Mouse (Mus musculus) embryonic facial prominence, embryonic 11.5 days (tissue): ENCODE results near the gene Serpinb5. TPM values are rescaled to one million over a fixed set of nuclear protein-coding genes. Genes with fewer than 3 reads are reported as not detected.

Source experiments
- ATAC-seq: fragments of 200-750 bp; cut with Nextera tagmentation; replicated peaks from 2 replicates; pipeline ENCODE4 v1.8.0; 2017; ENCODE audit warnings: low read depth; ENCODE audit not compliant: insufficient number of reproducible peaks, low FRiP score, low TSS enrichment
- DNase-seq: peaks from one replicate; pipeline ENCODE4 v3.0.0-alpha.2; 2015; ENCODE audit warnings: low spot score
- H3K27ac ChIP-seq: fragments of 300-500 bp; sonication (generic); replicated peaks from 2 replicates; pipeline ENCODE4 v1.5.1; 2014; ENCODE audit warnings: mild to moderate bottlenecking, low read depth, low read length, control low read depth
- H3K27me3 ChIP-seq: fragments of 300-500 bp; sonication (generic); 2 replicates; pipeline ENCODE4 v1.6.1; 2014; ENCODE audit warnings: mild to moderate bottlenecking, low read length, moderate library complexity, mixed read lengths; ENCODE audit not compliant: control insufficient read depth, insufficient read depth
- H3K36me3 ChIP-seq: fragments of 300-500 bp; sonication (generic); replicated peaks from 2 replicates; pipeline ENCODE4 v1.6.1; 2014; ENCODE audit warnings: low read depth, mild to moderate bottlenecking, low read length, moderate library complexity, mixed read lengths; ENCODE audit not compliant: control insufficient read depth, insufficient read depth
- H3K4me1 ChIP-seq: fragments of 300-500 bp; sonication (generic); 2 replicates; pipeline ENCODE4 v1.6.1; 2014; ENCODE audit warnings: low read length, mixed read lengths; ENCODE audit not compliant: control insufficient read depth, insufficient read depth
- H3K4me2 ChIP-seq: fragments of 300-500 bp; sonication (generic); 2 replicates; pipeline ENCODE4 v1.6.1; 2014; ENCODE audit warnings: low read depth, mild to moderate bottlenecking, control low read depth, low read length, moderate library complexity
- H3K4me3 ChIP-seq: fragments of 300-500 bp; sonication (generic); 2 replicates; pipeline ENCODE4 v1.5.1; 2014; ENCODE audit warnings: low read depth, low read length, control low read depth
- H3K9ac ChIP-seq: fragments of 300-500 bp; sonication (generic); replicated peaks from 2 replicates; pipeline ENCODE4 v1.6.1; 2014; ENCODE audit warnings: mild to moderate bottlenecking, control low read depth, low read length
- H3K9me3 ChIP-seq: fragments of 300-500 bp; sonication (generic); replicated peaks from 2 replicates; pipeline ENCODE4 v1.6.1; 2016; ENCODE audit warnings: mild to moderate bottlenecking, low read length, inconsistent platforms, mixed read lengths; ENCODE audit not compliant: control insufficient read depth
- WGBS: fragments of 180-500 bp; shearing (Covaris S2); extraction: QIAGEN DNeasy Blood & Tissue Kit; methylation state at CpG from one replicate; pipeline ENCODE4 v1.1.7; 2014; 5-methylcytosine and 5-hydroxymethylcytosine counted together
- polyA plus RNA-seq: library from polyadenylated mRNA; unstranded; fragments of >200 nt; fragmentation: Nextera tagmentation; extraction: Ambion mirVana; gene quantifications from 2 replicates; pipeline ENCODE4 v1.2.1, GENCODE M21; 2014

The Serpinb5 gene
- polyA plus RNA-seq, 1 experiment from 2014 or later: 0.46 TPM

DNA sequence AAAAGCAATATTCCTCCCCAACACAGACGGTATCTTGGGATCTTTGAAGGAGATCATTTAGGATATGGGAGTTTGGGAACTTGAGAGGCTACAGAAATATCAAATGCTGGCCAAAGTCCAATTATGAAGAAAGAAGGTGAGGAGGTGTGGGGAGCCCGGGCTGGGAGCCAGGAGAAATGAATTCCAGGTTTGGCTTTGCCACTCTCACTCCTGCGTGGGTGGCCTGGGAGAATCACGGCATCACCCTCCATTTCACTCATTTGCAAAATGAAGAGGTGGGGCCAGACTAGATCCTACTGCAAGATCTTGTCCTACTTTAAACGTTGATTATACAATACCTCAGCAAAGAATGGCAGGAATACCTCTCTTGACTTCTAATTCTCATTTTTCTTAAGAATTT lies 5.1 kb downstream of the Serpinb5 start:
- Histone ChIP-seq H3K4me2 (no peak overlapping the region), H3K4me1 (no peaks in the 10 kb centered on the region), H3K27ac (no peak overlapping the region), H3K27me3 (no peaks in the 10 kb centered on the region), H3K9ac (no peak overlapping the region), H3K9me3 (no peaks in the 10 kb centered on the region), H3K36me3 (no peaks in the 10 kb centered on the region), H3K4me3 (no peak overlapping the region)
- ATAC-seq (no peak), DNase-seq (no peak)
- 72% methylated on average over 5 of the region's 5 CpGs for WGBS

DNA sequence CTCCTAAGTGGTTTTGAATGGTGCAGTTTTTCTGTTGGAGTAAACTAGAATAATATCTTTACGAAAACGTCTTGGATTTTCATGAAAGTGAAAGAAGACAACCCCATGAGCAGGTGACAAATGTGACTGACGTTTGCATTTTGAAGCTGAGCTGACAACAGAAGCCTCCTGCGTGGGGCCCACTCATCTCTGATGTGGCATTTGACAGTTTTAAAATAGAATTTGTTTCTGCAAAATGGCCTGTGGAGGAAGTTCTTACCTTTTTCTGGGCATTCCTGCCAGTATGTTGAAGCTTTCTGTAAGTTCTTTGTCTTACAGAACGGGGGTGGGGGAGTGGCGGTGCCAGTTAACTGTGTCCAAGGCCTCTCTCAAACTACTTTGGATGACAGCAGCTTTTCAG lies 5.8 kb downstream of the Serpinb5 start:
- DNase-seq (no peak), ATAC-seq (no peak)
- Histone ChIP-seq H3K4me3 (no peak overlapping the region), H3K4me2 (no peak overlapping the region), H3K27me3 (no peaks in the 10 kb centered on the region), H3K27ac (no peak overlapping the region), H3K36me3 (no peaks in the 10 kb centered on the region), H3K9me3 (no peaks in the 10 kb centered on the region), H3K9ac (no peak overlapping the region), H3K4me1 (no peaks in the 10 kb centered on the region)
- WGBS: 80% methylated on average over 6 of the region's 6 CpGs

- Histone ChIP-seq H3K4me2 (no peak overlapping the region), H3K4me1 (no peaks in the 10 kb centered on the region), H3K27me3 (no peaks in the 10 kb centered on the region), H3K36me3 (no peaks in the 10 kb centered on the region), H3K9ac (no peak overlapping the region), H3K9me3 (no peaks in the 10 kb centered on the region), H3K4me3 (no peak overlapping the region), H3K27ac (no peak overlapping the region)
- ATAC-seq (no peak), DNase-seq (no peak)
Observed at GRCm38 (mm10) chr1:106869986-106870385, 9.0 kb downstream of the Serpinb5 start.

DNA sequence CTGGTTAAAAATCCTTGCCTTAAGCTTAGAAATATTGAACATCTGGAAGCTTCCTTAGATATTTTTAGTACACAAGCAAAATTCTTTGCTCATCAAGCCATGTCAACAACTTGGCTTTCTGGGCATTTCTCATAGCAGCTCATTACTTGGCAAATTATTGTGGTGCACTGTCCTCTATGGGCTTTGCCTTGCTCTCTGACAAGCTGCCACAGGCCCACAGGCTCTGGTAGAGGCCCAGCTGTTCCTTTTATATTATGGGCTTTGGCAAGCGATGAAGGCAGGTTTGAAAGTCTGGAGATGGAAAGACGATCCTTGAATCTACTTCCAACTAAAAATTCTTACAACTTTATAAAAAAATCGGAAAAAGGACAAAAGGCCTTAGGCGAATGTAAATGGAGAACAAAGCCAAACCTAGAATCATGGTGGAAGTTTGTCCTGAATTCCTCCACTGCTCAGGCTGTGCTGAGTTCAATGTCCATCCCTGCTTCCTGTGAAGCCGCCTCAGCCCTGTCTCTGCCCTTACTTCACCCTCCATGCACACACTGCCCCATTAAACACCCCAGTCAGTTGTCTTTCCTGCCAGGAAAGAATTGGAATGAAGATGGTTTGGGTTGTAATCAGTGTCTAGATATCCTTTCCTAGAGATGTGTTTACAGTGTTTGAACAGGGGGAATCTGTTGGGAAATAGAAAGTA lies 14.4 kb downstream of the Serpinb5 start:
- no peaks in the 10 kb centered on the region for H3K9me3 ChIP-seq
- H3K4me3 ChIP-seq: no peak overlapping the region
- ATAC-seq (no peak), DNase-seq (no peak)
- H3K36me3 ChIP-seq: no peaks in the 10 kb centered on the region
- no peak overlapping the region for H3K4me2 ChIP-seq
- no peak overlapping the region for H3K9ac ChIP-seq
- 94% methylated on average over 5 of the region's 5 CpGs for WGBS
- no peaks in the 10 kb centered on the region for H3K27me3 ChIP-seq
- no peaks in the 10 kb centered on the region for H3K4me1 ChIP-seq
- no peak overlapping the region for H3K27ac ChIP-seq

DNA sequence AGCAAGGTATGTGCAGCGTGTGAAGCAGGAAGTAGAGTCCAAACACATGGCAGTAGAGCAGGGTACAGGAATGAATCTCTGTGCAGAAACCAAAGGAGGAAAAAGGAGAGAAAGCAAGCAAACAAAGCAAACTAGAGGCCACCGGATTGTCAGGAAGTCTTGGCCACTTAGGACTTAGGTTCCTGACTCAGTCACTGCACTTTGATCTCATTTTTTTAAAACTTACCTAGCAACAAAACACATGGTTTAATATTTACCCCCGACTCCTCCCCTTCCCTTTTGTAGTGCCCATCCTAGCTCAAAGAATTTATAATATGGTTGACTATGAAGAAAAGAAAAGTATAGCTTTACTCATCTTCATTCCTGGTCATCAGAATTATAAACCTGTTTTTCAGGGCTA lies 15.2 kb downstream of the Serpinb5 start:
- no peak overlapping the region for H3K27ac ChIP-seq
- no peak overlapping the region for H3K9ac ChIP-seq
- H3K9me3 ChIP-seq: no peaks in the 10 kb centered on the region
- H3K36me3 ChIP-seq: no peaks in the 10 kb centered on the region
- WGBS: 76% methylated on average over 3 of the region's 3 CpGs
- H3K4me2 ChIP-seq: no peak overlapping the region
- H3K4me3 ChIP-seq: no peak overlapping the region
- DNase-seq: no peak
- no peaks in the 10 kb centered on the region for H3K27me3 ChIP-seq
- no peaks in the 10 kb centered on the region for H3K4me1 ChIP-seq
- no peak for ATAC-seq

- Histone ChIP-seq H3K36me3 (no peaks in the 10 kb centered on the region), H3K27me3 (no peaks in the 10 kb centered on the region), H3K4me1 (no peaks in the 10 kb centered on the region), H3K27ac (no peak overlapping the region), H3K9me3 (no peaks in the 10 kb centered on the region), H3K9ac (no peak overlapping the region), H3K4me2 (no peak overlapping the region), H3K4me3 (no peak overlapping the region)
- DNase-seq (no peak), ATAC-seq (no peak)
- 87% methylated on average over 4 of the region's 4 CpGs for WGBS
Observed at GRCm38 (mm10) chr1:106882723-106883122, 21.8 kb downstream of the Serpinb5 start.

GRCm38 (mm10) chr1:106883369-106883768 lies 22.4 kb downstream of the Serpinb5 start:
- H3K36me3 ChIP-seq: no peaks in the 10 kb centered on the region
- H3K4me1 ChIP-seq: no peaks in the 10 kb centered on the region
- no peak overlapping the region for H3K9ac ChIP-seq
- H3K9me3 ChIP-seq: no peaks in the 10 kb centered on the region
- no peak overlapping the region for H3K4me3 ChIP-seq
- DNase-seq (no peak), ATAC-seq (no peak)
- no peak overlapping the region for H3K27ac ChIP-seq
- WGBS: 76% methylated on average over 5 of the region's 5 CpGs
- H3K4me2 ChIP-seq: no peak overlapping the region
- no peaks in the 10 kb centered on the region for H3K27me3 ChIP-seq

- Histone ChIP-seq H3K27me3 (no peaks in the 10 kb centered on the region), H3K36me3 (no peaks in the 10 kb centered on the region), H3K4me2 (no peak overlapping the region), H3K9ac (no peak overlapping the region), H3K4me3 (no peak overlapping the region), H3K9me3 (no peaks in the 10 kb centered on the region), H3K27ac (no peak overlapping the region), H3K4me1 (no peaks in the 10 kb centered on the region)
- WGBS: 12% methylated on average over 2 of the region's 2 CpGs
- peak; percentile 42 for DNase-seq
- 0 out of 2 replicates have a peak, but pooled peaks have one; percentile 44 for ATAC-seq
Observed at GRCm38 (mm10) chr1:106883812-106884211, 22.8 kb downstream of the Serpinb5 start.
